ENCODE assay signal across 25 mouse cellular contexts in genomic region chr5:92560201-92560600, GRCm38 (mm10). TPM values are rescaled to one million over a fixed set of nuclear protein-coding genes. Genes with fewer than 3 reads are reported as not detected.
DNase-seq lines count a peak whose midpoint lies in the region; ATAC-seq lines count a peak whose summit lies in the region.
"Had no signal": no experiment of that assay in that cellular context is flagged by ENCODE, and none has a peak within 500 bp of the region (broad histone marks: within the 10 kb centered on the region; RNA-seq: fewer than 3 reads in every experiment).

No protein-coding gene starts in this region.

- peak; percentile 47 to 56 for DNase-seq in cerebellum, postnatal 14 days
- no peak for DNase-seq in cerebellum, adult 9-10 months
- DNase-seq in heart, postnatal 14 days = no peak
- no peak for DNase-seq in lung, postnatal 25 days (ENCODE audit: low spot score)
- DNase-seq in embryonic facial prominence, embryonic 14.5 days (ENCODE audit: low spot score) = peak; percentile 18
- DNase-seq: adrenal gland, postnatal 14 days; embryo, embryonic 11 days; forebrain, postnatal 0 days; gastrocnemius, adult 2 months; gastrocnemius, postnatal 25 days; heart, postnatal 4 days had no signal

- WGBS in heart, embryonic 16.5 days = 45% methylated on average over 2 of the region's 2 CpGs
- 65% methylated on average over 2 of the region's 2 CpGs for WGBS in lung, embryonic 15.5 days
- 83% methylated on average over 2 of the region's 2 CpGs for WGBS in embryonic facial prominence, embryonic 14.5 days

- H3K36me3 ChIP-seq in heart, embryonic 16.5 days (ENCODE audit: control insufficient read depth, insufficient read depth) = no peaks in the 10 kb centered on the region
- H3K36me3 ChIP-seq in lung, embryonic 15.5 days = no peaks in the 10 kb centered on the region
- H3K36me3 ChIP-seq in embryonic facial prominence, embryonic 14.5 days (ENCODE audit: control insufficient read depth, insufficient read depth, low read length) = no peaks in the 10 kb centered on the region
- H3K36me3 ChIP-seq: embryonic facial prominence, embryonic 12.5 days; heart, embryonic 10.5 days; hindbrain, embryonic 12.5 days had no signal

- no peak overlapping the region for H3K27ac ChIP-seq in heart, embryonic 16.5 days (ENCODE audit: low read length)
- no peak overlapping the region for H3K27ac ChIP-seq in lung, embryonic 15.5 days
- H3K27ac ChIP-seq in embryonic facial prominence, embryonic 14.5 days (replicated peaks; ENCODE audit: low read depth, low read length) = no peak overlapping the region
- H3K27ac ChIP-seq: embryonic facial prominence, embryonic 12.5 days; forebrain, embryonic 13.5 days; gastrocnemius, adult 2 months; heart, embryonic 10.5 days; hindbrain, embryonic 12.5 days had no signal

- H3K27me3 ChIP-seq in heart, embryonic 16.5 days (ENCODE audit: control insufficient read depth, insufficient read depth, low read length) = no peaks in the 10 kb centered on the region
- H3K27me3 ChIP-seq in lung, embryonic 15.5 days = no peaks in the 10 kb centered on the region
- H3K27me3 ChIP-seq in embryonic facial prominence, embryonic 14.5 days (replicated peaks; ENCODE audit: control insufficient read depth, insufficient read depth, low read length) = no peaks in the 10 kb centered on the region
- H3K27me3 ChIP-seq: embryonic facial prominence, embryonic 12.5 days; forebrain, embryonic 13.5 days; hindbrain, embryonic 12.5 days had no signal

- H3K4me3 ChIP-seq in heart, embryonic 16.5 days (ENCODE audit: low read length) = no peak overlapping the region
- H3K4me3 ChIP-seq in lung, embryonic 15.5 days = no peak overlapping the region
- H3K4me3 ChIP-seq in embryonic facial prominence, embryonic 14.5 days (ENCODE audit: low read depth, low read length) = no peak overlapping the region
- H3K4me3 ChIP-seq: embryonic facial prominence, embryonic 12.5 days; forebrain, embryonic 13.5 days; gastrocnemius, adult 2 months; heart, embryonic 10.5 days; hindbrain, embryonic 12.5 days had no signal

- H3K4me2 ChIP-seq in heart, embryonic 16.5 days (ENCODE audit: low read depth, low read length) = no peak overlapping the region
- H3K4me2 ChIP-seq in lung, embryonic 15.5 days = no peak overlapping the region
- no peak overlapping the region for H3K4me2 ChIP-seq in embryonic facial prominence, embryonic 14.5 days (ENCODE audit: low read depth, low read length)
- H3K4me2 ChIP-seq: embryonic facial prominence, embryonic 12.5 days; forebrain, embryonic 13.5 days; hindbrain, embryonic 12.5 days had no signal

- ATAC-seq in heart, embryonic 16.5 days (replicated peaks; ENCODE audit: extremely low read depth, insufficient read depth, low FRiP score) = peak; percentile 45; the same call in 1 of the 2 replicates
- peak; percentile 64; the same call in 1 of the 2 replicates for ATAC-seq in lung, embryonic 15.5 days (ENCODE audit: borderline replicate concordance, extremely low read depth, low FRiP score, low TSS enrichment)
- ATAC-seq in embryonic facial prominence, embryonic 14.5 days (ENCODE audit: low read depth) = no peak
- ATAC-seq: forebrain, embryonic 13.5 days; forebrain, postnatal 0 days; hindbrain, embryonic 16.5 days; inflammation-experienced regulatory T-cells, adult 6 months; intestine, postnatal 0 days had no signal

- H3K9ac ChIP-seq in heart, embryonic 16.5 days (ENCODE audit: low read length) = no peak overlapping the region
- H3K9ac ChIP-seq in lung, embryonic 15.5 days = no peak overlapping the region
- no peak overlapping the region for H3K9ac ChIP-seq in embryonic facial prominence, embryonic 14.5 days (ENCODE audit: low read depth, low read length)
- H3K9ac ChIP-seq: embryonic facial prominence, embryonic 12.5 days; forebrain, embryonic 13.5 days; forebrain, postnatal 0 days; hindbrain, embryonic 12.5 days had no signal

- no peaks in the 10 kb centered on the region for H3K9me3 ChIP-seq in heart, embryonic 16.5 days (replicated peaks; ENCODE audit: control insufficient read depth, low read length)
- H3K9me3 ChIP-seq in lung, embryonic 15.5 days = no peaks in the 10 kb centered on the region
- no peaks in the 10 kb centered on the region for H3K9me3 ChIP-seq in embryonic facial prominence, embryonic 14.5 days (ENCODE audit: control insufficient read depth, low read length)
- H3K9me3 ChIP-seq: embryonic facial prominence, embryonic 12.5 days; forebrain, embryonic 13.5 days; heart, embryonic 10.5 days; hindbrain, embryonic 12.5 days had no signal

- H3K4me1 ChIP-seq in heart, embryonic 16.5 days (ENCODE audit: control insufficient read depth, insufficient read depth, low read length) = peaks cover 9% of the 10 kb centered on the region
- no peaks in the 10 kb centered on the region; the same call in 1 of the 2 replicates for H3K4me1 ChIP-seq in lung, embryonic 15.5 days
- H3K4me1 ChIP-seq in embryonic facial prominence, embryonic 14.5 days (ENCODE audit: control insufficient read depth, insufficient read depth, low read length) = peaks cover 9% of the 10 kb centered on the region; the same call in 1 of the 2 replicates
- H3K4me1 ChIP-seq: heart, embryonic 10.5 days; hindbrain, embryonic 12.5 days had no signal

- intact Hi-C loops in heart, postnatal 14 days (cut with DNase I) = no loop called here

RNA-seq across cellular contexts. Expression of gene Fam47e, which starts 5.3 kb away (rescaled TPM):
- polyA plus RNA-seq in heart, embryonic 16.5 days (2015; fragmentation: Nextera tagmentation; extraction: Ambion mirVana) = 0.56 and 0.72 TPM in 2 replicates
- total RNA-seq in heart, postnatal 14 days (2021) = not detected
- polyA plus RNA-seq in lung, embryonic 15.5 days (2015; fragmentation: Nextera tagmentation; extraction: Ambion mirVana) = 1.2 and 1.8 TPM in 2 replicates
- polyA plus RNA-seq in embryonic facial prominence, embryonic 14.5 days (2014; fragmentation: Nextera tagmentation; extraction: Ambion mirVana) = 0.71 and 2.3 TPM in 2 replicates
- total RNA-seq: adrenal gland, postnatal 14 days; common myeloid progenitor, adult 5-6 weeks; gastrocnemius, adult 2 months; gastrocnemius, postnatal 25 days; granulocyte monocyte progenitor cell, adult 5-6 weeks; heart, postnatal 4 days; MEL had no signal
- polyA plus RNA-seq: C2C12; embryonic facial prominence, embryonic 12.5 days; forebrain, embryonic 13.5 days; heart, embryonic 10.5 days; heart, embryonic 14.5 days; hindbrain, embryonic 12.5 days; inflammation-experienced regulatory T-cells, adult 6 months; intestine, postnatal 0 days had no signal

RNA-seq across cellular contexts. Expression of gene Stbd1, which starts 42.6 kb away (rescaled TPM):
- 80.8 and 83.7 TPM in 2 replicates for polyA plus RNA-seq in heart, embryonic 16.5 days (2015; fragmentation: Nextera tagmentation; extraction: Ambion mirVana)
- 1 to 10 TPM; 2.6 to 4.0 TPM for total RNA-seq in heart, postnatal 14 days (2021)
- 131 TPM in 2 replicates for polyA plus RNA-seq in lung, embryonic 15.5 days (2015; fragmentation: Nextera tagmentation; extraction: Ambion mirVana)
- polyA plus RNA-seq in embryonic facial prominence, embryonic 14.5 days (2014; fragmentation: Nextera tagmentation; extraction: Ambion mirVana) = 48.2 and 68.2 TPM in 2 replicates

RNA-seq across cellular contexts. Expression of gene Scarb2, which starts 53.6 kb away (rescaled TPM):
- polyA plus RNA-seq in heart, embryonic 16.5 days (2015; fragmentation: Nextera tagmentation; extraction: Ambion mirVana) = 18.3 and 18.7 TPM in 2 replicates
- 10 to 100 TPM; 71.5 to 72.9 TPM for total RNA-seq in heart, postnatal 14 days (2021)
- polyA plus RNA-seq in lung, embryonic 15.5 days (2015; fragmentation: Nextera tagmentation; extraction: Ambion mirVana) = 15.9 and 17.2 TPM in 2 replicates
- polyA plus RNA-seq in embryonic facial prominence, embryonic 14.5 days (2014; fragmentation: Nextera tagmentation; extraction: Ambion mirVana) = 11.4 and 11.5 TPM in 2 replicates

Comparison
In these comparisons a context has a peak if more than half of its experiments do, and no peak if none do; other contexts are left out.
1. DNase-seq: peak in cerebellum, postnatal 14 days (2 of 2) and embryonic facial prominence, embryonic 14.5 days (single experiment); none in cerebellum, adult 9-10 months (single experiment), heart, postnatal 14 days (0 of 2) and lung, postnatal 25 days (single experiment).